Comparison of ENCODE assay signal across 9 mouse cellular contexts in genomic region chr13:35969431-35969721, GRCm38 (mm10). TPM values are rescaled to one million over a fixed set of nuclear protein-coding genes. Genes with fewer than 3 reads are reported as not detected.
DNase-seq lines count a peak whose midpoint lies in the region; ATAC-seq lines count a peak whose summit lies in the region.
"Had no signal": no experiment of that assay in that cellular context is flagged by ENCODE, and none has a peak within 500 bp of the region (broad histone marks: within the 10 kb centered on the region; RNA-seq: fewer than 3 reads in every experiment).

No protein-coding gene starts in this region.

- 1% methylated on average over 18 of the region's 18 CpGs for WGBS in limb, embryonic 11.5 days
- 0% methylated on average over 18 of the region's 18 CpGs for WGBS in stomach, embryonic 16.5 days

- H3K9me3 ChIP-seq in limb, embryonic 11.5 days (ENCODE audit: control insufficient read depth, low read length): no peaks in the 10 kb centered on the region
- no peaks in the 10 kb centered on the region for H3K9me3 ChIP-seq in stomach, embryonic 16.5 days (replicated peaks; ENCODE audit: control insufficient read depth, low read length)

- H3K27me3 ChIP-seq in limb, embryonic 11.5 days (ENCODE audit: control insufficient read depth, insufficient read depth, low read length): peaks cover 3% of the 10 kb centered on the region; the same call in 1 of the 2 replicates
- H3K27me3 ChIP-seq in stomach, embryonic 16.5 days (ENCODE audit: control insufficient read depth, insufficient read depth, low read length): no peaks in the 10 kb centered on the region; the same call in 1 of the 2 replicates

- H3K9ac ChIP-seq in limb, embryonic 11.5 days (ENCODE audit: low read length): no peak overlapping the region; the same call in 1 of the 2 replicates
- peak overlapping the region; percentile 70 for H3K9ac ChIP-seq in stomach, embryonic 16.5 days (ENCODE audit: low read length)

- H3K27ac ChIP-seq in limb, embryonic 11.5 days (replicated peaks; ENCODE audit: low read depth, low read length): no peak overlapping the region
- no peak overlapping the region for H3K27ac ChIP-seq in stomach, embryonic 16.5 days (ENCODE audit: low read length)

- no peaks in the 10 kb centered on the region for H3K36me3 ChIP-seq in limb, embryonic 11.5 days (ENCODE audit: control insufficient read depth, insufficient read depth, low read length)
- no peaks in the 10 kb centered on the region for H3K36me3 ChIP-seq in stomach, embryonic 16.5 days (ENCODE audit: control insufficient read depth, insufficient read depth, low read length)

- ATAC-seq in limb, embryonic 11.5 days (ENCODE audit: insufficient number of reproducible peaks, low FRiP score, low TSS enrichment, low read depth): no peak
- no peak; the same call in 1 of the 2 replicates for ATAC-seq in stomach, embryonic 16.5 days (ENCODE audit: insufficient read depth, low FRiP score)

- H3K4me3 ChIP-seq in limb, embryonic 11.5 days (ENCODE audit: low read depth, low read length): peak overlapping the region; percentile 61
- peak overlapping the region; percentile 68 for H3K4me3 ChIP-seq in stomach, embryonic 16.5 days (replicated peaks; ENCODE audit: low read length)

- DNase-seq in adrenal gland, postnatal 14 days: peak; percentile 16
- no peak for DNase-seq in adrenal gland, adult 18-20 months (ENCODE audit: low spot score in 2 of 2)
- peak; percentile 34 for DNase-seq in retina, postnatal 1 day
- no peak for DNase-seq in retina, embryonic 14.5 days (ENCODE audit: low spot score)
- no peak for DNase-seq in limb, embryonic 11.5 days (ENCODE audit: low spot score)
- no peak for DNase-seq in left cerebral cortex, adult 8-10 months (ENCODE audit: low spot score in 2 of 2)
- no peak for DNase-seq in layer of hippocampus, adult 8-10 months (ENCODE audit: low spot score in 2 of 2)

- peak overlapping the region; percentile 99 for H3K4me2 ChIP-seq in limb, embryonic 11.5 days (ENCODE audit: low read depth, severe bottlenecking)
- peak overlapping the region; percentile 100 for H3K4me2 ChIP-seq in stomach, embryonic 16.5 days (ENCODE audit: low read depth, low read length)

- 0 out of 2 replicates have a peak, but pooled peaks cover 3% of the 10 kb centered on the region for H3K4me1 ChIP-seq in limb, embryonic 11.5 days (ENCODE audit: control insufficient read depth, insufficient read depth, low read length)
- H3K4me1 ChIP-seq in stomach, embryonic 16.5 days (ENCODE audit: control insufficient read depth, insufficient read depth, low read length): peaks cover 8% of the 10 kb centered on the region; the same call in 1 of the 2 replicates

RNA-seq across cellular contexts. Expression of gene Ppp1r3g, which starts 10.7 kb away (rescaled TPM):
- total RNA-seq in adrenal gland, postnatal 14 days (2021): 0.26 and 0.82 TPM in 2 replicates
- total RNA-seq in adrenal gland, adult 18-20 months (2021): 1 to 10 TPM in 1 of 2 experiments, under 1 TPM in 1; 0.33 to 2.7 TPM
- 0.92 and 1.6 TPM in 2 replicates for polyA plus RNA-seq in limb, embryonic 11.5 days (2014; fragmentation: Nextera tagmentation; extraction: Ambion mirVana)
- 0.34 and 0.37 TPM in 2 replicates for polyA plus RNA-seq in stomach, embryonic 16.5 days (2015; fragmentation: Nextera tagmentation; extraction: Ambion mirVana)
- 10 to 100 TPM in 3 of 4 experiments, 1 to 10 TPM in 1; 9.9 to 13.5 (median 11.9) TPM for total RNA-seq in left cerebral cortex, adult 8-10 months (2022)
- 10 to 100 TPM in 1 of 4 experiments, 1 to 10 TPM in 3; 8.7 to 10.9 (median 9.6) TPM for total RNA-seq in layer of hippocampus, adult 8-10 months (2022)
- polyA plus RNA-seq: spleen, adult 2 months had no signal

Comparison
In these comparisons a context has a peak if more than half of its experiments do, and no peak if none do; other contexts are left out.
1. DNase-seq: peak in adrenal gland, postnatal 14 days (single experiment) and retina, postnatal 1 day (single experiment); none in adrenal gland, adult 18-20 months (0 of 2), retina, embryonic 14.5 days (single experiment), limb, embryonic 11.5 days (single experiment), left cerebral cortex, adult 8-10 months (0 of 2) and layer of hippocampus, adult 8-10 months (0 of 2).